Mouse (Mus musculus): ENCODE measurements around the gene Snx14.

- TF ChIP-seq CTCF (IDR thresholded peaks at IDR 0.05; ENCODE audit: low read depth) = no peak
- no peak for TF ChIP-seq EP300 (optimal IDR thresholded peaks at IDR 0.05)
Observed at GRCm38 (mm10) chr9:88439991-88440390, 1.2 kb upstream of the Snx14 start.
